Mouse (Mus musculus): ENCODE measurements at regions not wholly inside any gene's neighbourhood (a gene's known extent, or its start where the extent isn't known, plus 50 kb on each side); places are given as distances from the start of the nearest gene placed in this dataset.

DNA sequence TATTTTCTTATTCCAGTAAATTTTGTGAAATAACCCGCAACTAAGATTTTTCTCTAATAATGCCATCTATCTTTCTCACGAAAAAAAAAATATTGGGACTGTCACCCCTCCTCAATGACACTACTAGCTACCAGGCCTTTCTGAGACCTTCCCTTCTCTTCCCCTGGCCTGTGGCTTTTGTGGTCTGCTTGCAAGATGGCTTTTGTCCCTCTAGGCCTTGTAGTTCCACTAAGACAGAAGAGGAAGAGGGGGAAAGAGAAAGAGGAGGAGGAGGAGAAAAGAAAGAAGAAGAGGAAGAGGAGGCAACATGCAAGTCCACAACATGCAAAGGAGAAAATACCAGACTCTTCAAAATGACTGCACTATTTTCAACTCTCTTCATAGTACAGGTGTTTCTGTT lies 590.9 kb upstream of the Sall1 start:
- DNase-seq = no peak

- DNase-seq = no peak
Observed at GRCm38 (mm10) chr8:89632304-89632703, 588.3 kb upstream of the Sall1 start.

DNA sequence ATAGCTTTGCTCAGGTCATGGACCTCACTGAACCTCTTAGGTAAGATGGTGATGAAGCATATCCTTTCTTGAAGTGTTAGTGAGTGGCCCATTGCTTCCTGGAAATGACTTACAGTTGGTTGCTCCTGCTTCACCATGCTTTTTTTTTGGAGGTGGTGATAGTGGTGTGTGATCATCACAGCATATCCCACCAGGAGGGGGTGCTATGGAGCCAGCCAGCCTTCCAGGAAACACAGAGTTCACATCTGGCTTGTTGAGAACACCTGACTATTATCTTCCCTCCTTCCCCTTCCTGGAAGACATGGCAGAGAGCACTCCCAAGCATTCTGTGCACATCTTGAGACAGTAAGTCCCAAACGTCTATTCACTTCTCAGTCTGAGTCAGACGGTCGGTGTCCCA lies 586.6 kb upstream of the Sall1 start:
- no peak for DNase-seq

GRCm38 (mm10) chr8:89618089-89618488 lies 574.1 kb upstream of the Sall1 start:
- DNase-seq = no peak

- DNase-seq = no peak
Observed at GRCm38 (mm10) chr8:89615863-89616558, 572.0 kb upstream of the Sall1 start.

- DNase-seq = no peak
Observed at GRCm38 (mm10) chr8:89609074-89609473, 565.1 kb upstream of the Sall1 start.

GRCm38 (mm10) chr8:89605905-89606468 lies 562.0 kb upstream of the Sall1 start:
- no peak for DNase-seq

- no peak for DNase-seq
Observed at GRCm38 (mm10) chr8:89604461-89604860, 560.5 kb upstream of the Sall1 start.

DNA sequence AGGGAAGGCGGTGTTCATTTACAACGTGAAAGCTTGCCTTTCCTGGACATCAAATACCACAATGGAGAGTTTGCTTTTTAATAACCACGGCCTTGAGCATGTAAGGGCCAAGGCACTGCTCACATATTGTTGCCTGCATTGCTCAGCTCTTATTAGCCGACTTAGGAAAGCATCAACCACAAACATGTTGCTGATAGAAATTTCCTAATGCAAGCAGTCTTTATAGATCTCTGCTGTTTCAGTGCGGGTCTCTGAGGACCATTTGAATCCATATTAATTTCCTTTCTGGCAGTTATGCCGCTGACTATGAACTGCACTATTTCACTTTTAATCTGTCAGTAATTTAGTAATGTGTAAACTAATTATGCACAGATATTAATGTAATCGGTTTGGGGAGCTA lies 552.4 kb upstream of the Sall1 start:
- no peak for DNase-seq

DNA sequence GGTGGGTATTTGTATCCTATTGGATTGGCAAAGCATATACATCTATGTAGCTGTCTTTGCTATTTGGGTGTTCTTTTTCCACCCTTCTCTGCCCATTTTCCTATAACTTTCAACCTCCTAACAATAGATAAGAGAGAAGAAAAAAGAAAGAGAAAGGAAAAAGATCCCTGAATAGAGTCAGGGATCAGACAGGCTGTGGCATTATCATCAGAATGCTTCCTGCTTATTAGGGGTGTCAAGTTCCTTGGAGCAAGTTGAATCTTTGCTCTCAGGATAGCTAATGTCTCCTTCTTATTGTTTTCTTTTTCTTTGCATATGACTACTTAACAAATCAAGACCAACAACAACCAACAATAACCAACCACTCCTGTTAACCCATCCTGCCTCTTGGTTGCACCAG lies 539.1 kb upstream of the Sall1 start:
- DNase-seq = no peak

DNA sequence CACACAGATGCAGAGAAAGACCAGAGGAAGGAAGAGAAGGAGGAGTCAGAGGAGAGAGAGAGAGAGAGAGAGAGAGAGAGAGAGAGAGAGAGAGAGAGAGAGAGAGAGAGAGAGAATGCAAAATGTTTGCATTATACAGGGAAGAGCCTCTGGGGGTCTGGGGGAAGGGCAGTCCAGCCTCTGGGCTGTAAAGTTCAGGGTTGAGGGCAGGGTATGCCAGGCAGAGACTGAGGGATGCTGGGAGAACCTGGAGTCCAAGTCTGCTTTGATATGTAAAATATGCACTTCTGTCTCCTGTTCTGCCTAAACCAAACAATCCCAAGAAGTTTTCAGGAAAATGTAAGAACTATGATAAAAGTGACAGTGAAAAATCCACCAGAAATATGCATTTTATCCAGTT lies 538.6 kb upstream of the Sall1 start:
- DNase-seq = no peak

DNA sequence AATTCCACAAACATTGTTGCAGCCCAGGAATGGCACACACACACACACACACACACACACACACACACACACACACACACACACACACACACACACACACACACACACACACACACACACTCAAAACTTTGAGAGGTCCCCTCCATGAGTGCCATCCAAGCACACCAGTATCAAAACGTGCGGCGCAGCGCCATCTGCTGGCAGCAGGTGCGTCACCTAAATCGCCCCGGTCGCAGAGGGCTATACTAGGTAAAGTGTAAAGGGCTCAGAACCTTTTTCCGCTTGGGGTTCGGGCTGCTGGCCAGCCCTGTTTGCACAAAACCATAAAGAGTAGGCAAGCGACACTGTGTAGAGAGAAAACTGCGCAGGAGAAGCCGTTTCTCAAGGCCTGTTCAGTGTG lies 527.9 kb upstream of the Sall1 start:
- peak; percentile 21 for DNase-seq

GRCm38 (mm10) chr8:89570639-89571325 lies 526.8 kb upstream of the Sall1 start:
- DNase-seq = no peak

GRCm38 (mm10) chr8:89569406-89569805 lies 525.4 kb upstream of the Sall1 start:
- DNase-seq = no peak

GRCm38 (mm10) chr8:89568641-89569040 lies 524.7 kb upstream of the Sall1 start:
- DNase-seq = no peak

DNA sequence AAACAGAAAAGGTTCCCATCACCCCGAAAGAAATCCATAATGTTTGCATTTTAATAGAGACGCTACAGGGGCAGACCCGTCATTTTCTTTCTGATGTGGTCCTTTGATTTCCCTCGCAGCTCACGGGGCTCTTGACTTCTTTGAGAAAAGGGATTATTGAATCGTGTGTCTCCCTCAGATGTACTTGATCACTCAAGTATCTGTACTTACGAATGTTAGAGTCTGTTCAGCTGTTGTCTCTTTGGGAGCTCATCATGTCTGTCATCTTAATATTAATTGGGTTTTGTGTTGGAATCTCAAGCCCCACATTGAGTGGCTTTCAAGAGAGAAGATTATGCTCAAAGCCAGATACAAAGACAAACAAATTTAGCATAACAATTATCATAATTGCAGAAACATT lies 523.0 kb upstream of the Sall1 start:
- no peak for DNase-seq

GRCm38 (mm10) chr8:89566461-89566860 lies 522.5 kb upstream of the Sall1 start:
- DNase-seq = no peak

DNA sequence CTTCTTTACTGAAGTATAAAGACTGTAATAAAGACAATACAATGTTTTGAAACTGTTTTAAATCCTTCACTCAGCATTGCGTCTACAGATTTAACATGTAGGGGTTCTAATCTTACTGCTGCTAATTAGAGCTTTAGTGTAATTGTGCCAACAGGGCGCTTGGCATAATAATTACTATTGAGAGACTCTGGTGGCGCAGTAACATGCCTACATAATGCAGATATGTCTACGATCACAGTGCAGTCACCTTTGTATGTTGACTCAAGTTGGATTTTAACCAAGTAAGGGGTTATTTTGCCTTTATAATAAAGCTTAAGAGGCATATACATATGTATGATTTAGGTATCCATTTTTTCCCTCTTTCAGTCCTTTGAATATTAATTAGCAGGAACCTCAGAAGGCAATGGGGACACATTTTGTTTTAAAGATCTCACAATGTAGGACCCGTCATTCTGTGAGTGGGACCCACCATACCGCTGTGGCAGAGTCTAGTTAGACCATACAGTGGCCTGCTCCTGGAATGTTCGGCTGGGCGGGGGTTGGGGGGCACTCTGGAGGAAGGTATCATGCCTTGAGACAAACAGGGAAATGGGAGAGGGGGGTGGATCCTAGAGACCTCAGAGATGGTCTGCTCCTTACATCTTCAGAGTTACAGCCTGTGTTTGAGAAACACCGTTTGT lies 521.3 kb upstream of the Sall1 start:
- no peak for DNase-seq

- DNase-seq = no peak
Observed at GRCm38 (mm10) chr8:89563544-89563943, 519.6 kb upstream of the Sall1 start.

DNA sequence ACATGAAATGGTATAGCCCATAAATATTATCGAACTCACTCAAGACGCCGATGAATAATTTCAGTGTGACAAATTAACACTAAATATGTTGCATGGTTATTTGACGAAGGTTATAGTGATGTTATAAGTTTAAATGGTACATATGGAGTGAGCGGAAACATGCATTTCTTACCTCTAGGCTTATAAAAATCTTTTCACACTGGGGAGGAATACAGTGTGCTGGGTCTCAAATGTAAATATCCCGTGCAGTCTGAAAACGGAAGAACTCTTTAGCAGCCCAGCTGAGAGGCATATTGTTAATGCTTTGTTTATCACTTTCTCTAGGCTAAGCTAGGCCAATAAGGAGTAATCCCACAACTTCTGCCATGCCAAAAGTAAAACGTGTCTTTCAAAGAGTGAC lies 518.6 kb upstream of the Sall1 start:
- no peak for DNase-seq

DNA sequence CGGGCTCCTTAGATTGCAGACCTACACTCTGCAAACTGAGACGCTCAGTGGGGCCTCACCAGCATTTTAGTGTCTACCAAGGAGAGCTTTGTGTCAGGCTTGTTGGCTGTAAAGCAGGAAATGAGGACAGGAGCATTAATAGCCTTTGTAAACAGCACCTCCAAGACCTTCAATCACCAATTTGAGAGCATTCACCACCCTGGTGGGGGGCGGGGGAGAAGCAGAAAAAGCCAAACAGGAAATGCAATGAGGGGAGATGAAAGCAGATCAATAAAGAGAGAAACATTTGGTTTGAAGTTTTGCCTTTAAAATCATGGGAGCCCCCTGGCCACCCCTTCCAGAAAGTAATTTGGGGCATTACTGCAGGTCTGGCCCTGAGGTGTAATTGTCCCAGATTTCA lies 497.3 kb upstream of the Sall1 start:
- DNase-seq = no peak

DNA sequence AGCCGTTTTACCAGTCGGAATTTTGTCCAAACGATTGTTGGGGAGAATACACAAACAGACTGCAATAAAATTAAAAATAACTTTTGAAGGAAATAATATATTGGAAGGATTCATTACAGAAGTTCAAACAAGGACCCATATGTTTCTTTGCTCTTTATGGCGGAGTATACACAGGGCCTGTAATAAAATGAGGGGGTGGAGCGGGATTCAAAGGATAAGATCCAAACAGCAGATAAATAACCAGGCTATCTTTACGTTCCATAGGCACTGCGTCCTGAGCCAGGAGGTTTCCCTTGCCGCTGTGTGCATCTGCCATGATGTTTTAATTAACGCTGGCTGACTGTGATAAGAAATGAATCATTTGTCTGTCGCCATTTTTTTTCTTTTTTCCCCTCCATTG lies 490.6 kb upstream of the Sall1 start:
- no peak for DNase-seq

- DNase-seq = no peak
Observed at GRCm38 (mm10) chr8:89525041-89525440, 481.1 kb upstream of the Sall1 start.

DNA sequence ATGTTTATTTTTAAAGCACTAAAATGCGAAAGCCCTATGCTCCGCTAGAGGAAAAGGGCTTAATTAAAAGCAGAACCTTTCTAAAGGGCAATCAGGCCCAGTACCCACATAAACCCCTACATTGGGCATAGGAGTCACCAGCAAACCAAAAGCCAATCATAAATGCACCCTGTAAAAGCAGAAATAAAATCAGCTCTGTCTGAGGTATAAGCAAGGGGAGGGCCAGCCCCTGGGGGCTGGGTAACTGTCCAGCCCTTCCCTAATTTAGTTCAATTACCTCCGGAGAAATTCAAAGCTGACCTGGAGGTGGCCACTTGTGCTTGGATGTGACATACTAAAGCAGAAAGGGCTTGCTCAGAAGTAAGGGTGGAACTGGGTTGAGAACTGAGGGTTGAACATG lies 479.4 kb upstream of the Sall1 start:
- DNase-seq = no peak

All from cerebellum, adult 9-11 months (tissue).